Mouse (Mus musculus): ENCODE results near the gene Ephx1. TPM values are rescaled to one million over a fixed set of nuclear protein-coding genes. Genes with fewer than 3 reads are reported as not detected.

Ephx1 gene
- total RNA-seq (2014; fragmentation: Nextera tagmentation) (not detected in 2 replicates), total RNA-seq (2017) (not detected in 2 replicates), polyA plus RNA-seq (2012) (not detected in 2 replicates)

- DNase-seq (ENCODE audit: low spot score) (no peak), ATAC-seq (ENCODE audit: extremely low read depth, insufficient number of reproducible peaks, low FRiP score, poor library complexity, severe bottlenecking) (no peak)
- Histone ChIP-seq H3K27me3 (ENCODE audit: insufficient read depth, low read length) (peaks cover 38% of the 10 kb centered on the region), H3K4me1 (ENCODE audit: insufficient read depth, low read depth, low read length) (peaks cover 8% of the 10 kb centered on the region), H3K4me3 (ENCODE audit: low read depth, low read length) (no peak within 1 kb of the TSS), H3K9me3 (replicated peaks) (no peaks in the 10 kb centered on the region), H3K36me3 (replicated peaks) (no peaks in the 10 kb centered on the region)
- TF ChIP-seq POLR2AphosphoS5 (IDR thresholded peaks at IDR 0.05; ENCODE audit: insufficient replicate concordance, low read depth, low read length) (no peak), GATA2 (IDR thresholded peaks at IDR 0.05; ENCODE audit: borderline replicate concordance, low read depth, low read length) (no peak), CTCF (IDR thresholded peaks at IDR 0.05; ENCODE audit: low read depth, low read length) (no peak), GATA1 (IDR thresholded peaks at IDR 0.05; ENCODE audit: borderline replicate concordance, low read length) (no peak), TAL1 (conservative IDR thresholded peaks at IDR 0.05; ENCODE audit: low read depth, low read length) (no peak)
Measured at GRCm38 (mm10) chr1:181020756-181021487, at the start of gene Ephx1. Gene Ephx1, minus strand, starts transcription at chr1:181020904.

- Histone ChIP-seq H3K4me3 (ENCODE audit: low read depth, low read length) (no peak overlapping the region), H3K4me1 (ENCODE audit: insufficient read depth, low read depth, low read length) (peaks cover 3% of the 10 kb centered on the region), H3K27me3 (ENCODE audit: insufficient read depth, low read length) (peaks cover 29% of the 10 kb centered on the region), H3K9me3 (replicated peaks) (no peaks in the 10 kb centered on the region), H3K36me3 (replicated peaks) (no peaks in the 10 kb centered on the region)
- no peak for ATAC-seq (ENCODE audit: extremely low read depth, insufficient number of reproducible peaks, low FRiP score, poor library complexity, severe bottlenecking)
- DNase-seq (ENCODE audit: low spot score) = no peak
- TF ChIP-seq POLR2AphosphoS5 (IDR thresholded peaks at IDR 0.05; ENCODE audit: insufficient replicate concordance, low read depth, low read length) (no peak), CTCF (IDR thresholded peaks at IDR 0.05; ENCODE audit: low read depth, low read length) (no peak), GATA2 (IDR thresholded peaks at IDR 0.05; ENCODE audit: borderline replicate concordance, low read depth, low read length) (no peak)
Measured at GRCm38 (mm10) chr1:181069671-181070070, 49.0 kb upstream of the Ephx1 start.

GRCm38 (mm10) chr1:181068344-181068743, 47.6 kb upstream of the Ephx1 start:
- no peaks in the 10 kb centered on the region for H3K9me3 ChIP-seq (replicated peaks)
- ATAC-seq (ENCODE audit: extremely low read depth, insufficient number of reproducible peaks, low FRiP score, poor library complexity, severe bottlenecking) (no peak), DNase-seq (ENCODE audit: low spot score) (no peak)
- peaks cover 3% of the 10 kb centered on the region for H3K4me1 ChIP-seq (ENCODE audit: insufficient read depth, low read depth, low read length)
- no peak overlapping the region for H3K4me3 ChIP-seq (ENCODE audit: low read depth, low read length)
- TF ChIP-seq POLR2AphosphoS5 (IDR thresholded peaks at IDR 0.05; ENCODE audit: insufficient replicate concordance, low read depth, low read length) = no peak
- no peak for TF ChIP-seq GATA1 (IDR thresholded peaks at IDR 0.05; ENCODE audit: borderline replicate concordance, low read length)
- TF ChIP-seq GATA2 (IDR thresholded peaks at IDR 0.05; ENCODE audit: borderline replicate concordance, low read depth, low read length) = no peak
- no peak for TF ChIP-seq CTCF (IDR thresholded peaks at IDR 0.05; ENCODE audit: low read depth, low read length)
- TF ChIP-seq TAL1 (conservative IDR thresholded peaks at IDR 0.05; ENCODE audit: low read depth, low read length) = no peak
- H3K36me3 ChIP-seq (replicated peaks) = no peaks in the 10 kb centered on the region
- H3K27me3 ChIP-seq (ENCODE audit: insufficient read depth, low read length) = peaks cover 29% of the 10 kb centered on the region

- DNase-seq (ENCODE audit: low spot score) (no peak), ATAC-seq (ENCODE audit: extremely low read depth, insufficient number of reproducible peaks, low FRiP score, poor library complexity, severe bottlenecking) (no peak)
- no peaks in the 10 kb centered on the region for H3K9me3 ChIP-seq (replicated peaks)
- TF ChIP-seq GATA2 (IDR thresholded peaks at IDR 0.05; ENCODE audit: borderline replicate concordance, low read depth, low read length) = no peak
- TF ChIP-seq GATA1 (IDR thresholded peaks at IDR 0.05; ENCODE audit: borderline replicate concordance, low read length) = no peak
- no peak for TF ChIP-seq POLR2AphosphoS5 (IDR thresholded peaks at IDR 0.05; ENCODE audit: insufficient replicate concordance, low read depth, low read length)
- TF ChIP-seq TAL1 (conservative IDR thresholded peaks at IDR 0.05; ENCODE audit: low read depth, low read length) = no peak
- TF ChIP-seq CTCF (IDR thresholded peaks at IDR 0.05; ENCODE audit: low read depth, low read length) = no peak
- no peak overlapping the region for H3K4me3 ChIP-seq (ENCODE audit: low read depth, low read length)
- H3K36me3 ChIP-seq (replicated peaks) = no peaks in the 10 kb centered on the region
- peaks cover 23% of the 10 kb centered on the region for H3K27me3 ChIP-seq (ENCODE audit: insufficient read depth, low read length)
- H3K4me1 ChIP-seq (ENCODE audit: insufficient read depth, low read depth, low read length) = peaks cover 3% of the 10 kb centered on the region
Measured at GRCm38 (mm10) chr1:181064648-181065047, 43.9 kb upstream of the Ephx1 start.

GRCm38 (mm10) chr1:181063991-181064390, 43.3 kb upstream of the Ephx1 start:
- peaks cover 24% of the 10 kb centered on the region for H3K27me3 ChIP-seq (ENCODE audit: insufficient read depth, low read length)
- H3K4me3 ChIP-seq (ENCODE audit: low read depth, low read length) = no peak overlapping the region
- DNase-seq (ENCODE audit: low spot score) (no peak), ATAC-seq (ENCODE audit: extremely low read depth, insufficient number of reproducible peaks, low FRiP score, poor library complexity, severe bottlenecking) (no peak)
- no peaks in the 10 kb centered on the region for H3K36me3 ChIP-seq (replicated peaks)
- peaks cover 3% of the 10 kb centered on the region for H3K4me1 ChIP-seq (ENCODE audit: insufficient read depth, low read depth, low read length)
- no peak for TF ChIP-seq GATA1 (IDR thresholded peaks at IDR 0.05; ENCODE audit: borderline replicate concordance, low read length)
- TF ChIP-seq POLR2AphosphoS5 (IDR thresholded peaks at IDR 0.05; ENCODE audit: insufficient replicate concordance, low read depth, low read length) = no peak
- TF ChIP-seq TAL1 (conservative IDR thresholded peaks at IDR 0.05; ENCODE audit: low read depth, low read length) = no peak
- H3K9me3 ChIP-seq (replicated peaks) = no peaks in the 10 kb centered on the region

GRCm38 (mm10) chr1:181061784-181062485, 41.2 kb upstream of the Ephx1 start:
- ATAC-seq (ENCODE audit: extremely low read depth, insufficient number of reproducible peaks, low FRiP score, poor library complexity, severe bottlenecking) = no peak

More at GRCm38 (mm10) chr1:181061784-181062485, 41.2 kb upstream of the Ephx1 start:
- no peaks in the 10 kb centered on the region for H3K36me3 ChIP-seq (replicated peaks)
- no peak for DNase-seq (ENCODE audit: low spot score)
- H3K4me1 ChIP-seq (ENCODE audit: insufficient read depth, low read depth, low read length) = no peaks in the 10 kb centered on the region
- peaks cover 19% of the 10 kb centered on the region for H3K27me3 ChIP-seq (ENCODE audit: insufficient read depth, low read length)
- no peak overlapping the region for H3K4me3 ChIP-seq (ENCODE audit: low read depth, low read length)
- TF ChIP-seq CTCF (IDR thresholded peaks at IDR 0.05; ENCODE audit: low read depth, low read length) (no peak), GATA1 (IDR thresholded peaks at IDR 0.05; ENCODE audit: borderline replicate concordance, low read length) (no peak), GATA2 (IDR thresholded peaks at IDR 0.05; ENCODE audit: borderline replicate concordance, low read depth, low read length) (no peak), TAL1 (conservative IDR thresholded peaks at IDR 0.05; ENCODE audit: low read depth, low read length) (no peak), POLR2AphosphoS5 (IDR thresholded peaks at IDR 0.05; ENCODE audit: insufficient replicate concordance, low read depth, low read length) (no peak)
- peaks cover 4% of the 10 kb centered on the region; the same call in 1 of the 2 replicates for H3K9me3 ChIP-seq (replicated peaks)
